Mouse (Mus musculus): ENCODE measurements around the gene L3mbtl3. TPM values are rescaled to one million over a fixed set of nuclear protein-coding genes. Genes with fewer than 3 reads are reported as not detected.

The L3mbtl3 gene
- polyA plus RNA-seq, 1 experiment, result 3.5 TPM

- no peaks in the 10 kb centered on the region for H3K4me1 ChIP-seq (ENCODE audit: control insufficient read depth, insufficient read depth, insufficient read length, low read length)
- H3K36me3 ChIP-seq (ENCODE audit: control insufficient read depth, insufficient read depth, low read length), result no peaks in the 10 kb centered on the region
- WGBS, result 63% methylated on average over 2 of the region's 2 CpGs
- H3K4me3 ChIP-seq (ENCODE audit: low read depth, low read length), result no peak overlapping the region
- TF ChIP-seq POLR2A (IDR thresholded peaks at IDR 0.05; ENCODE audit: low read depth, low read length) (no peak), CTCF (IDR thresholded peaks at IDR 0.05; ENCODE audit: extremely low read depth, insufficient read length, insufficient replicate concordance, low read depth, low read length) (no peak)
- H3K27ac ChIP-seq (ENCODE audit: insufficient read depth, low read depth, low read length), result no peak overlapping the region
- no peaks in the 10 kb centered on the region for H3K27me3 ChIP-seq (ENCODE audit: control insufficient read depth, insufficient read depth, low read length)
Measured at GRCm38 (mm10) chr10:26226734-26227133, 149.0 kb downstream of the L3mbtl3 start.

GRCm38 (mm10) chr10:26226241-26226640, 149.5 kb downstream of the L3mbtl3 start:
- H3K4me1 ChIP-seq (ENCODE audit: control insufficient read depth, insufficient read depth, insufficient read length, low read length), result no peaks in the 10 kb centered on the region
- H3K36me3 ChIP-seq (ENCODE audit: control insufficient read depth, insufficient read depth, low read length), result no peaks in the 10 kb centered on the region
- H3K4me3 ChIP-seq (ENCODE audit: low read depth, low read length), result no peak overlapping the region
- no peak for TF ChIP-seq POLR2A (IDR thresholded peaks at IDR 0.05; ENCODE audit: low read depth, low read length)
- no peak for TF ChIP-seq CTCF (IDR thresholded peaks at IDR 0.05; ENCODE audit: extremely low read depth, insufficient read length, insufficient replicate concordance, low read depth, low read length)
- H3K27me3 ChIP-seq (ENCODE audit: control insufficient read depth, insufficient read depth, low read length), result no peaks in the 10 kb centered on the region
- no peak overlapping the region for H3K27ac ChIP-seq (ENCODE audit: insufficient read depth, low read depth, low read length)
- 84% methylated on average over 5 of the region's 5 CpGs for WGBS

Other genes starting within 250 kb of the L3mbtl3 start
- gene Samd3, start 146.3 kb downstream of the L3mbtl3 start, polyA plus RNA-seq (2012; rRNA removed), result not detected in 2 replicates